Mouse (Mus musculus) stomach, embryonic 14.5 days (tissue): ENCODE measurements around the gene Igfbp1. TPM values are rescaled to one million over a fixed set of nuclear protein-coding genes. Genes with fewer than 3 reads are reported as not detected.

Experiments
- ATAC-seq: fragments of 200-750 bp; cut with Nextera tagmentation; 2 replicates; pipeline ENCODE4 v1.8.0; 2017; ENCODE audit warnings: low read depth, moderate TSS enrichment; ENCODE audit not compliant: insufficient number of reproducible peaks, insufficient read depth, low FRiP score
- H3K27ac ChIP-seq: fragments of 300-500 bp; sonication (generic); 2 replicates; pipeline ENCODE4 v1.5.1; 2014; ENCODE audit warnings: mild to moderate bottlenecking, low read length, moderate library complexity, mixed read lengths
- H3K27me3 ChIP-seq: fragments of 300-500 bp; sonication (generic); 2 replicates; pipeline ENCODE4 v1.6.1; 2014; ENCODE audit warnings: low read length, control low read depth, mixed read lengths; ENCODE audit not compliant: control insufficient read depth, insufficient read depth
- H3K36me3 ChIP-seq: fragments of 300-500 bp; sonication (generic); 2 replicates; pipeline ENCODE4 v1.6.1; 2014; ENCODE audit warnings: mild to moderate bottlenecking, control low read depth, low read length, moderate library complexity, mixed read lengths; ENCODE audit not compliant: control insufficient read depth, insufficient read depth
- H3K4me1 ChIP-seq: fragments of 300-500 bp; sonication (generic); 2 replicates; pipeline ENCODE4 v1.6.1; 2014; ENCODE audit warnings: low read length, control low read depth, mixed read lengths; ENCODE audit not compliant: control insufficient read depth, insufficient read depth
- H3K4me2 ChIP-seq: fragments of 300-500 bp; sonication (generic); replicated peaks from 2 replicates; pipeline ENCODE4 v1.6.1; 2014; ENCODE audit warnings: low read depth, low read length, control low read depth
- H3K4me3 ChIP-seq: fragments of 300-500 bp; sonication (generic); 2 replicates; pipeline ENCODE4 v1.5.1; 2014; ENCODE audit warnings: low read depth, low read length, control low read depth
- H3K9ac ChIP-seq: fragments of 300-500 bp; sonication (generic); replicated peaks from 2 replicates; pipeline ENCODE4 v1.6.1; 2014; ENCODE audit warnings: low read depth, mild to moderate bottlenecking, control low read depth, low read length, moderate library complexity, mixed read lengths
- H3K9me3 ChIP-seq: fragments of 300-500 bp; sonication (generic); 2 replicates; pipeline ENCODE4 v1.6.1; 2016; ENCODE audit warnings: low read depth, low read length, control low read depth; ENCODE audit not compliant: control insufficient read depth
- WGBS: fragments of 180-500 bp; shearing (Covaris S2); extraction: QIAGEN DNeasy Blood & Tissue Kit; methylation state at CpG from one replicate; pipeline ENCODE4 v1.1.7; 2014; 5-methylcytosine and 5-hydroxymethylcytosine counted together
- polyA plus RNA-seq: library from polyadenylated mRNA; unstranded; fragments of >200 nt; fragmentation: Nextera tagmentation; extraction: Ambion mirVana; gene quantifications from 2 replicates; pipeline ENCODE4 v1.2.1, GENCODE M21; 2014

Igfbp1 gene
- polyA plus RNA-seq, 1 experiment from 2014 or later, result 1.7 TPM

GRCm38 (mm10) chr11:7198481-7199256 is 1.1 kb downstream of the Igfbp1 start:
- Histone ChIP-seq H3K9me3 (no peaks in the 10 kb centered on the region), H3K9ac (no peak overlapping the region), H3K27ac (no peak overlapping the region), H3K4me1 (0 out of 2 replicates have a peak, but pooled peaks cover 2% of the 10 kb centered on the region), H3K36me3 (no peaks in the 10 kb centered on the region), H3K4me3 (no peak overlapping the region), H3K4me2 (no peak overlapping the region), H3K27me3 (no peaks in the 10 kb centered on the region)
- WGBS, result 61% methylated on average over 10 of the region's 10 CpGs
- no peak for ATAC-seq

GRCm38 (mm10) chr11:7199736-7200392 is 2.3 kb downstream of the Igfbp1 start:
- H3K36me3 ChIP-seq, result no peaks in the 10 kb centered on the region
- ATAC-seq, result no peak
- no peaks in the 10 kb centered on the region for H3K9me3 ChIP-seq
- 0 out of 2 replicates have a peak, but pooled peaks cover 2% of the 10 kb centered on the region for H3K4me1 ChIP-seq
- H3K4me2 ChIP-seq, result no peak overlapping the region
- WGBS, result 49% methylated on average over 14 of the region's 14 CpGs
- no peak overlapping the region for H3K27ac ChIP-seq
- H3K27me3 ChIP-seq, result no peaks in the 10 kb centered on the region
- H3K4me3 ChIP-seq, result no peak overlapping the region
- no peak overlapping the region for H3K9ac ChIP-seq

- H3K27ac ChIP-seq, result no peak overlapping the region
- H3K4me3 ChIP-seq, result no peak overlapping the region
- H3K9ac ChIP-seq, result no peak overlapping the region
- no peak for ATAC-seq
- H3K27me3 ChIP-seq, result no peaks in the 10 kb centered on the region
- 0 out of 2 replicates have a peak, but pooled peaks cover 2% of the 10 kb centered on the region for H3K4me1 ChIP-seq
- no peaks in the 10 kb centered on the region for H3K9me3 ChIP-seq
- WGBS, result 78% methylated on average over 9 of the region's 9 CpGs
- no peak overlapping the region for H3K4me2 ChIP-seq
- H3K36me3 ChIP-seq, result no peaks in the 10 kb centered on the region
Observed at GRCm38 (mm10) chr11:7200393-7200783, 2.8 kb downstream of the Igfbp1 start.

GRCm38 (mm10) chr11:7202206-7202605 is 4.6 kb downstream of the Igfbp1 start:
- WGBS, result 69% methylated on average over 7 of the region's 7 CpGs
- Histone ChIP-seq H3K4me2 (no peak overlapping the region), H3K9me3 (no peaks in the 10 kb centered on the region), H3K4me3 (no peak overlapping the region), H3K27me3 (no peaks in the 10 kb centered on the region), H3K9ac (no peak overlapping the region), H3K36me3 (no peaks in the 10 kb centered on the region), H3K27ac (no peak overlapping the region), H3K4me1 (0 out of 2 replicates have a peak, but pooled peaks cover under 1% of the 10 kb centered on the region)
- no peak for ATAC-seq

GRCm38 (mm10) chr11:7203846-7204245 is 6.3 kb downstream of the Igfbp1 start:
- Histone ChIP-seq H3K4me1 (no peaks in the 10 kb centered on the region), H3K9ac (no peak overlapping the region), H3K4me3 (no peak overlapping the region), H3K4me2 (no peak overlapping the region), H3K9me3 (no peaks in the 10 kb centered on the region), H3K36me3 (peaks cover 1% of the 10 kb centered on the region; the same call in 1 of the 2 replicates), H3K27me3 (no peaks in the 10 kb centered on the region), H3K27ac (no peak overlapping the region)
- WGBS, result 87% methylated on average over 9 of the region's 9 CpGs
- no peak for ATAC-seq

GRCm38 (mm10) chr11:7210343-7210742 is 12.8 kb downstream of the Igfbp1 start:
- Histone ChIP-seq H3K4me1 (peaks cover 10% of the 10 kb centered on the region; the same call in 1 of the 2 replicates), H3K27me3 (peaks cover 8% of the 10 kb centered on the region; the same call in 1 of the 2 replicates), H3K27ac (no peak overlapping the region), H3K9me3 (no peaks in the 10 kb centered on the region), H3K4me3 (no peak overlapping the region), H3K36me3 (peaks cover 6% of the 10 kb centered on the region; the same call in 1 of the 2 replicates), H3K9ac (no peak overlapping the region), H3K4me2 (no peak overlapping the region)
- 12% methylated on average over 6 of the region's 6 CpGs for WGBS
- ATAC-seq, result no peak

- Histone ChIP-seq H3K4me1 (peaks cover 10% of the 10 kb centered on the region; the same call in 1 of the 2 replicates), H3K27me3 (peaks cover 8% of the 10 kb centered on the region; the same call in 1 of the 2 replicates), H3K4me3 (no peak overlapping the region), H3K27ac (no peak overlapping the region), H3K4me2 (peak overlapping the region; percentile 13; the same call in 1 of the 2 replicates), H3K36me3 (peaks cover 6% of the 10 kb centered on the region; the same call in 1 of the 2 replicates), H3K9ac (no peak overlapping the region), H3K9me3 (no peaks in the 10 kb centered on the region)
- WGBS, result 15% methylated on average over 9 of the region's 9 CpGs
- ATAC-seq, result no peak
Observed at GRCm38 (mm10) chr11:7211211-7211610, 13.6 kb downstream of the Igfbp1 start.

GRCm38 (mm10) chr11:7212126-7212798 is 14.7 kb downstream of the Igfbp1 start:
- peak overlapping the region; percentile 85 for H3K4me2 ChIP-seq
- ATAC-seq, result no peak
- peaks cover 6% of the 10 kb centered on the region; the same call in 1 of the 2 replicates for H3K36me3 ChIP-seq

More at GRCm38 (mm10) chr11:7212126-7212798, 14.7 kb downstream of the Igfbp1 start:
- H3K27me3 ChIP-seq, result peaks cover 8% of the 10 kb centered on the region; the same call in 1 of the 2 replicates
- peaks cover 10% of the 10 kb centered on the region; the same call in 1 of the 2 replicates for H3K4me1 ChIP-seq
- no peak overlapping the region for H3K9ac ChIP-seq
- no peaks in the 10 kb centered on the region for H3K9me3 ChIP-seq
- H3K4me3 ChIP-seq, result peak overlapping the region; percentile 56
- WGBS, result 17% methylated on average over 17 of the region's 17 CpGs
- H3K27ac ChIP-seq, result no peak overlapping the region
